Comparison of ENCODE assay signal across 15 mouse cellular contexts in genomic region chr6:95608123-95608522, GRCm38 (mm10).
"Had no signal": no experiment of that assay in that cellular context is flagged by ENCODE, and none has a peak within 500 bp of the region (broad histone marks: within the 10 kb centered on the region; RNA-seq: fewer than 3 reads in every experiment).

No protein-coding gene starts in this region.

- H3K4me2 ChIP-seq: limb, embryonic 15.5 days; lung, embryonic 15.5 days; midbrain, embryonic 11.5 days; midbrain, embryonic 13.5 days; midbrain, embryonic 15.5 days; neural tube, embryonic 12.5 days had no signal

- H3K9ac ChIP-seq: limb, embryonic 15.5 days; lung, embryonic 15.5 days; midbrain, embryonic 13.5 days; midbrain, embryonic 15.5 days; neural tube, embryonic 12.5 days had no signal

- H3K9me3 ChIP-seq: limb, embryonic 15.5 days; lung, embryonic 15.5 days; midbrain, embryonic 13.5 days; midbrain, embryonic 15.5 days; neural tube, embryonic 12.5 days had no signal

- DNase-seq: lung, adult 2 months; lung, postnatal 4 days; right cerebral cortex, postnatal 14 days; right cerebral cortex, postnatal 4 days; spleen, adult 18-20 months; thymus, adult 18-20 months; thymus, postnatal 14 days; thymus, postnatal 36 days had no signal

- H3K4me3 ChIP-seq: limb, embryonic 15.5 days; lung, embryonic 15.5 days; midbrain, embryonic 13.5 days; midbrain, embryonic 15.5 days; neural tube, embryonic 12.5 days had no signal

- ATAC-seq: lung, postnatal 0 days; midbrain, embryonic 13.5 days; midbrain, embryonic 15.5 days had no signal

- H3K4me1 ChIP-seq: limb, embryonic 15.5 days; lung, embryonic 15.5 days; midbrain, embryonic 15.5 days; neural tube, embryonic 12.5 days had no signal

- H3K27me3 ChIP-seq: limb, embryonic 15.5 days; lung, embryonic 15.5 days; midbrain, embryonic 13.5 days; midbrain, embryonic 15.5 days; neural tube, embryonic 12.5 days had no signal

- H3K27ac ChIP-seq: limb, embryonic 15.5 days; lung, embryonic 15.5 days; midbrain, embryonic 13.5 days; midbrain, embryonic 15.5 days; neural tube, embryonic 12.5 days had no signal

- H3K36me3 ChIP-seq: limb, embryonic 15.5 days; lung, embryonic 15.5 days; midbrain, embryonic 13.5 days; midbrain, embryonic 15.5 days; neural tube, embryonic 12.5 days had no signal
